Mouse (Mus musculus) lung, embryonic 16.5 days (tissue): ENCODE data around the gene Kdelc1. TPM values are rescaled to one million over a fixed set of nuclear protein-coding genes. Genes with fewer than 3 reads are reported as not detected.

Source experiments
- ATAC-seq: fragments of 200-750 bp; cut with Nextera tagmentation; 2 replicates; pipeline ENCODE4 v1.8.0; 2017; ENCODE audit warnings: low read depth, mild to moderate bottlenecking, moderate library complexity
- H3K27ac ChIP-seq: fragments of 300-500 bp; sonication (generic); 2 replicates; pipeline ENCODE4 v1.5.1; 2014; ENCODE audit warnings: mild to moderate bottlenecking, control low read depth, low read length
- H3K27me3 ChIP-seq: fragments of 300-500 bp; sonication (generic); 2 replicates; pipeline ENCODE4 v1.6.1; 2014; ENCODE audit warnings: low read depth, low read length, mixed read lengths; ENCODE audit not compliant: control insufficient read depth, insufficient read depth
- H3K36me3 ChIP-seq: fragments of 300-500 bp; sonication (generic); 2 replicates; pipeline ENCODE4 v1.6.1; 2014; ENCODE audit warnings: low read length; ENCODE audit not compliant: control insufficient read depth, insufficient read depth
- H3K4me1 ChIP-seq: fragments of 300-500 bp; sonication (generic); replicated peaks from 2 replicates; pipeline ENCODE4 v1.6.1; 2014; ENCODE audit warnings: low read length, mixed read lengths; ENCODE audit not compliant: control insufficient read depth, insufficient read depth
- H3K4me2 ChIP-seq: fragments of 300-500 bp; sonication (generic); 2 replicates; pipeline ENCODE4 v1.6.1; 2014; ENCODE audit warnings: low read depth, low read length, control low read depth
- H3K4me3 ChIP-seq: fragments of 300-500 bp; sonication (generic); 2 replicates; pipeline ENCODE4 v1.5.1; 2014; ENCODE audit warnings: mild to moderate bottlenecking, low read length, control low read depth
- H3K9ac ChIP-seq: fragments of 300-500 bp; sonication (generic); 2 replicates; pipeline ENCODE4 v1.6.1; 2014; ENCODE audit warnings: low read length, control low read depth
- H3K9me3 ChIP-seq: fragments of 300-500 bp; sonication (generic); 2 replicates; pipeline ENCODE4 v1.6.1; 2016; ENCODE audit warnings: low read length; ENCODE audit not compliant: control insufficient read depth
- whole genome bisulfite sequencing: fragments of 180-500 bp; shearing (Covaris S2); extraction: QIAGEN DNeasy Blood & Tissue Kit; methylation state at CpG from one replicate; pipeline ENCODE4 v1.1.7; 2014; 5-methylcytosine and 5-hydroxymethylcytosine counted together
- polyA plus RNA-seq: library from polyadenylated mRNA; unstranded; fragments of >200 nt; fragmentation: Nextera tagmentation; extraction: Ambion mirVana; gene quantifications from 2 replicates; pipeline ENCODE4 v1.2.1, GENCODE M21; 2015

The Kdelc1 gene
- polyA plus RNA-seq, 1 experiment from 2014 or later, result 58.7 TPM

GRCm38 (mm10) chr1:44102259-44102717, 16.3 kb downstream of the Kdelc1 start, which contains the start of gene Tex30:
Gene Tex30 (minus strand): TSS chr1:44102441.
- Histone ChIP-seq H3K9ac (peak within 1 kb of the TSS; percentile 90), H3K9me3 (no peaks in the 10 kb centered on the region), H3K27ac (peak within 1 kb of the TSS; percentile 96), H3K4me1 (peaks cover 4% of the 10 kb centered on the region), H3K4me2 (peak within 1 kb of the TSS; percentile 71), H3K4me3 (peak within 1 kb of the TSS; percentile 95), H3K36me3 (peaks cover 2% of the 10 kb centered on the region; the same call in 1 of the 2 replicates), H3K27me3 (no peaks in the 10 kb centered on the region)
- WGBS, result under 1% methylated on average over 55 of the region's 55 CpGs
- ATAC-seq, result peak; percentile 98

- H3K36me3 ChIP-seq, result peaks cover 4% of the 10 kb centered on the region; the same call in 1 of the 2 replicates
- peak; percentile 78 for ATAC-seq
- H3K4me1 ChIP-seq, result peaks cover 4% of the 10 kb centered on the region
- no peaks in the 10 kb centered on the region for H3K9me3 ChIP-seq
- H3K27ac ChIP-seq, result peak overlapping the region; percentile 96
- peak overlapping the region; percentile 65 for H3K4me2 ChIP-seq
- WGBS, result under 1% methylated on average over 55 of the region's 55 CpGs
- peak overlapping the region; percentile 90 for H3K9ac ChIP-seq
- peak overlapping the region; percentile 95 for H3K4me3 ChIP-seq
- no peaks in the 10 kb centered on the region for H3K27me3 ChIP-seq
These were observed 17.0 kb downstream of the Kdelc1 start for GRCm38 (mm10) chr1:44101448-44102225.

GRCm38 (mm10) chr1:44064625-44065024, 54.0 kb downstream of the Kdelc1 start:
- H3K27ac ChIP-seq, result no peak overlapping the region
- WGBS, result 4% methylated on average over 1 of the region's 1 CpGs
- H3K36me3 ChIP-seq, result no peaks in the 10 kb centered on the region
- H3K9ac ChIP-seq, result no peak overlapping the region
- H3K27me3 ChIP-seq, result no peaks in the 10 kb centered on the region
- no peaks in the 10 kb centered on the region for H3K9me3 ChIP-seq
- H3K4me1 ChIP-seq, result no peaks in the 10 kb centered on the region
- no peak overlapping the region for H3K4me2 ChIP-seq
- ATAC-seq, result no peak
- no peak overlapping the region for H3K4me3 ChIP-seq

- WGBS, result 90% methylated on average over 6 of the region's 6 CpGs
- H3K4me3 ChIP-seq, result no peak overlapping the region
- no peaks in the 10 kb centered on the region for H3K9me3 ChIP-seq
- H3K4me1 ChIP-seq, result no peaks in the 10 kb centered on the region
- no peak for ATAC-seq
- H3K4me2 ChIP-seq, result no peak overlapping the region
- no peaks in the 10 kb centered on the region for H3K36me3 ChIP-seq
- H3K27me3 ChIP-seq, result no peaks in the 10 kb centered on the region
- no peak overlapping the region for H3K27ac ChIP-seq
- H3K9ac ChIP-seq, result no peak overlapping the region
These were observed 55.2 kb downstream of the Kdelc1 start for GRCm38 (mm10) chr1:44063439-44063838.

GRCm38 (mm10) chr1:44061836-44062235, 56.8 kb downstream of the Kdelc1 start, which contains the start of gene Gm8251:
Gene Gm8251 (minus strand): TSS chr1:44061936.
- Histone ChIP-seq H3K4me1 (no peaks in the 10 kb centered on the region), H3K36me3 (no peaks in the 10 kb centered on the region)
- WGBS, result 83% methylated on average over 2 of the region's 2 CpGs

GRCm38 (mm10) chr1:44057805-44058204, 60.8 kb downstream of the Kdelc1 start:
- no peak overlapping the region for H3K9ac ChIP-seq
- H3K4me3 ChIP-seq, result no peak overlapping the region
- no peaks in the 10 kb centered on the region for H3K9me3 ChIP-seq
- H3K4me1 ChIP-seq, result no peaks in the 10 kb centered on the region
- no peaks in the 10 kb centered on the region for H3K36me3 ChIP-seq
- ATAC-seq, result no peak
- H3K27ac ChIP-seq, result no peak overlapping the region
- H3K4me2 ChIP-seq, result no peak overlapping the region
- WGBS, result 68% methylated on average over 3 of the region's 3 CpGs
- H3K27me3 ChIP-seq, result no peaks in the 10 kb centered on the region

More at GRCm38 (mm10) chr1:44061836-44062235, 56.8 kb downstream of the Kdelc1 start, which contains the start of gene Gm8251:
- H3K27me3 ChIP-seq, result no peaks in the 10 kb centered on the region
- no peak within 1 kb of the TSS for H3K27ac ChIP-seq
- no peak within 1 kb of the TSS for H3K4me2 ChIP-seq
- no peak within 1 kb of the TSS for H3K9ac ChIP-seq
- no peak within 1 kb of the TSS for H3K4me3 ChIP-seq
- no peak for ATAC-seq
- H3K9me3 ChIP-seq, result no peaks in the 10 kb centered on the region

Other genes with a start within 250 kb of the Kdelc1 start
- gene Tpp2, start 185.2 kb downstream of the Kdelc1 start, polyA plus RNA-seq, result 62.9 and 63.4 TPM in 2 replicates
- gene Mettl21c, start 98.8 kb downstream of the Kdelc1 start, polyA plus RNA-seq, result 0.40 and 0.55 TPM in 2 replicates
- gene Gm8251, start 56.9 kb downstream of the Kdelc1 start, polyA plus RNA-seq, result 0.08 and 0.11 TPM in 2 replicates
- gene Tex30, start 16.4 kb downstream of the Kdelc1 start, polyA plus RNA-seq, result 85.8 and 87.3 TPM in 2 replicates
- gene Bivm, start 149 bp upstream of the Kdelc1 start, polyA plus RNA-seq, result 16.3 and 18.2 TPM in 2 replicates
- gene Ercc5, start 28.9 kb upstream of the Kdelc1 start, polyA plus RNA-seq, result 22.1 and 23.6 TPM in 2 replicates
- gene Mettl21e, start 100.2 kb upstream of the Kdelc1 start, polyA plus RNA-seq, result 2.7 and 4.0 TPM in 2 replicates